Mouse (Mus musculus) embryonic facial prominence, embryonic 14.5 days (tissue): ENCODE results near the gene Lin9. TPM values are rescaled to one million over a fixed set of nuclear protein-coding genes. Genes with fewer than 3 reads are reported as not detected.

Experiments
- ATAC-seq: fragments of 200-750 bp; cut with Nextera tagmentation; 2 replicates; pipeline ENCODE4 v1.8.0; 2017; ENCODE audit warnings: low read depth, moderate number of reproducible peaks, moderate TSS enrichment
- DNase-seq: peaks from one replicate; pipeline ENCODE4 v3.0.0-alpha.2; 2015; ENCODE audit warnings: low spot score
- H3K27ac ChIP-seq: fragments of 300-500 bp; sonication (generic); replicated peaks from 2 replicates; pipeline ENCODE4 v1.5.1; 2014; ENCODE audit warnings: low read depth, mild to moderate bottlenecking, low read length, moderate library complexity
- H3K27me3 ChIP-seq: fragments of 300-500 bp; sonication (generic); replicated peaks from 2 replicates; pipeline ENCODE4 v1.6.1; 2014; ENCODE audit warnings: low read length; ENCODE audit not compliant: control insufficient read depth, insufficient read depth
- H3K36me3 ChIP-seq: fragments of 300-500 bp; sonication (generic); 2 replicates; pipeline ENCODE4 v1.6.1; 2014; ENCODE audit warnings: low read length, mixed read lengths; ENCODE audit not compliant: control insufficient read depth, insufficient read depth
- H3K4me1 ChIP-seq: fragments of 300-500 bp; sonication (generic); 2 replicates; pipeline ENCODE4 v1.6.1; 2014; ENCODE audit warnings: antibody characterized with exemption, low read length; ENCODE audit not compliant: control insufficient read depth, insufficient read depth
- H3K4me2 ChIP-seq: fragments of 300-500 bp; sonication (generic); 2 replicates; pipeline ENCODE4 v1.6.1; 2014; ENCODE audit warnings: low read depth, mild to moderate bottlenecking, low read length, moderate library complexity, mixed read lengths
- H3K4me3 ChIP-seq: fragments of 300-500 bp; sonication (generic); 2 replicates; pipeline ENCODE4 v1.5.1; 2014; ENCODE audit warnings: low read depth, mild to moderate bottlenecking, low read length
- H3K9ac ChIP-seq: fragments of 300-500 bp; sonication (generic); 2 replicates; pipeline ENCODE4 v1.6.1; 2014; ENCODE audit warnings: low read depth, mild to moderate bottlenecking, low read length, moderate library complexity, mixed read lengths
- H3K9me3 ChIP-seq: fragments of 300-500 bp; sonication (generic); 2 replicates; pipeline ENCODE4 v1.6.1; 2016; ENCODE audit warnings: low read length; ENCODE audit not compliant: control insufficient read depth
- WGBS: fragments of 180-500 bp; shearing (Covaris S2); extraction: QIAGEN DNeasy Blood & Tissue Kit; methylation state at CpG from one replicate; pipeline ENCODE4 v1.1.7; 2014; 5-methylcytosine and 5-hydroxymethylcytosine counted together
- polyA plus RNA-seq: library from polyadenylated mRNA; unstranded; fragments of >200 nt; fragmentation: Nextera tagmentation; extraction: Ambion mirVana; gene quantifications from 2 replicates; pipeline ENCODE4 v1.2.1, GENCODE M21; 2014

Gene Lin9
- polyA plus RNA-seq, 1 experiment from 2014 or later, result 13.6 TPM

DNA sequence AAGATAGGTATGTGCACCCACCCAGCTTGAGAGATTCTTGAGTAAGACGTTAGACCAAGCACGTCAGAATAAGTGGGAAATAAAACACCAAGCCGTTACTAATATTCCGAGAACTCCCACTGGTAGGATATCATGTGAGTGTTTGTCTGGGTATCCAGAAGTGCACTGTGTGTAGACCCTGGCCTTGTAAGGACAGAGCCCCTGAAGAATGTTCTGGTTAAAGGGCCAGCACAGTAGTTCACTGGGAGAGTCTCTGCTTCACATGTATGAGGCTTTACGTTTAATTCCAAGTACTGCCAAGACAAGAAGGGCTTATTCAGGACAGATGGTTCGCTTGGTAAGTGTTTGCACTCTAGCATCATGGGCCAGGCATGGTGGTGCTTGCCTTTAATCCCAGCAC lies 78.5 kb downstream of the Lin9 start:
- Histone ChIP-seq H3K9me3 (no peaks in the 10 kb centered on the region), H3K4me3 (no peak overlapping the region), H3K36me3 (no peaks in the 10 kb centered on the region), H3K27ac (no peak overlapping the region), H3K4me2 (no peak overlapping the region), H3K4me1 (no peaks in the 10 kb centered on the region), H3K27me3 (no peaks in the 10 kb centered on the region), H3K9ac (no peak overlapping the region)
- WGBS, result 80% methylated on average over 6 of the region's 6 CpGs
- ATAC-seq (no peak), DNase-seq (no peak)

GRCm38 (mm10) chr1:180719951-180720689 lies 79.2 kb downstream of the Lin9 start:
- Histone ChIP-seq H3K4me2 (no peak overlapping the region), H3K27me3 (no peaks in the 10 kb centered on the region), H3K9me3 (no peaks in the 10 kb centered on the region), H3K4me3 (no peak overlapping the region), H3K9ac (no peak overlapping the region), H3K27ac (no peak overlapping the region), H3K4me1 (0 out of 2 replicates have a peak, but pooled peaks cover 3% of the 10 kb centered on the region), H3K36me3 (no peaks in the 10 kb centered on the region)
- peak; percentile 55 for ATAC-seq
- peak; percentile 43 for DNase-seq
- 38% methylated on average over 5 of the region's 5 CpGs for WGBS

- Histone ChIP-seq H3K9me3 (no peaks in the 10 kb centered on the region), H3K27me3 (no peaks in the 10 kb centered on the region), H3K4me3 (no peak overlapping the region), H3K4me1 (peaks cover 14% of the 10 kb centered on the region; the same call in 1 of the 2 replicates), H3K27ac (no peak overlapping the region), H3K36me3 (no peaks in the 10 kb centered on the region), H3K4me2 (no peak overlapping the region), H3K9ac (no peak overlapping the region)
- 68% methylated on average over 1 of the region's 1 CpGs for WGBS
- DNase-seq, result no peak
- no peak for ATAC-seq
These were observed 81.7 kb downstream of the Lin9 start for GRCm38 (mm10) chr1:180722608-180723007.

GRCm38 (mm10) chr1:180723701-180724238 lies 82.8 kb downstream of the Lin9 start:
- Histone ChIP-seq H3K4me2 (no peak overlapping the region), H3K27me3 (no peaks in the 10 kb centered on the region), H3K9ac (no peak overlapping the region), H3K4me3 (no peak overlapping the region), H3K36me3 (no peaks in the 10 kb centered on the region), H3K9me3 (no peaks in the 10 kb centered on the region), H3K4me1 (peaks cover 19% of the 10 kb centered on the region), H3K27ac (no peak overlapping the region)
- 48% methylated on average over 1 of the region's 1 CpGs for WGBS
- DNase-seq (no peak), ATAC-seq (no peak)

DNA sequence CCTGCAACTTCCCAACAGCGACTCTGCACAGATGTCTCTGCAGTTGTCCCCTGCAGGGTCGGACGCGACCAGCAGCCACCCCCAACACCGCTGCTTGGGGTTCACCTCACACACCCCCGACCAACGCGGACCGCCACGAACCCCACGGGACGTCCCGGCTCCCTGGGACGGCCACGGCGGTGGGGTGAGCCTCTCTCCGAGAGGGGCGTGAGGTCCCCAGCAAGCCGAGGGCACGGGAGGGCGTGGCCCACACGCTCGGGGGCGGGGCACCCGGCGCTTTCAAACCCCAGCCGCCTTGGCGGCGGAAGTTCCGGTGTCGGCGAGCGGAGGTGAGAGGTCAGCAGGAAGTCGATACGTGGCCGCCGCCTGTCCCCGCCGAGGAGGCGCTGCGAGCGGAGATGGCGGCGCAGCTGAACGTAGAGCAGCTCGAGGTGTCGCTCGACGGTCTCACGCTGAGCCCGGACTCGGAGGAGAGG lies 84.8 kb downstream of the Lin9 start, which contains the start of gene Acbd3:
Gene Acbd3 (plus strand): TSS at position 340 of the 476 bp plus-strand sequence.
- Histone ChIP-seq H3K9ac (peak within 1 kb of the TSS; percentile 98), H3K27me3 (no peaks in the 10 kb centered on the region), H3K36me3 (no peaks in the 10 kb centered on the region), H3K4me3 (peak within 1 kb of the TSS; percentile 98), H3K27ac (peak within 1 kb of the TSS; percentile 90), H3K4me2 (peak within 1 kb of the TSS; percentile 81), H3K4me1 (peaks cover 19% of the 10 kb centered on the region), H3K9me3 (no peaks in the 10 kb centered on the region)
- DNase-seq (peak; percentile 95), ATAC-seq (peak; percentile 97)
- 0% methylated on average over 12 of the region's 52 CpGs for WGBS

DNA sequence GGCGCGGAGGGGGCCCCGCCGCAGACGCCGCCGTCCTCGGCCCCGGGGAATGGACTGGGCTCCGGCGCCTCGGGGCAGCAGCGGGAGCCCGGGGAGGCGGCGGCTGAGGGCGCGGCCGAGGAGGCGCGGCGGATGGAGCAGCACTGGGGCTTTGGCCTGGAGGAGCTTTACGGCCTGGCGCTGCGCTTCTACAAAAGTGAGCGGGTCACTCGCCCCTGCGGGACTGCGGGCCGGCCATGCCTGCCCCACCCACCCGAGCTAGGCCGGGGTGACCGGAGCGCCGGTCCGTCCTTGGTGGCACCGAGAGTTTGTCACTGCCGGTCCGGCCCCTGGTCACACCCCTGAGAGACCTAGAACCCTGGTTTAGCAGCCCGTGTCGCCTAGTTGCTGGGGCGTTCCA lies 85.2 kb downstream of the Lin9 start:
- ATAC-seq, result peak; percentile 77

GRCm38 (mm10) chr1:180729231-180729630 lies 88.3 kb downstream of the Lin9 start:
- no peak overlapping the region for H3K4me3 ChIP-seq
- H3K4me1 ChIP-seq, result peaks cover 19% of the 10 kb centered on the region
- 94% methylated on average over 3 of the region's 3 CpGs for WGBS

More for the DNA sequence above, 85.2 kb downstream of the Lin9 start:
- Histone ChIP-seq H3K9ac (peak overlapping the region; percentile 98), H3K27ac (peak overlapping the region; percentile 90), H3K4me2 (peak overlapping the region; percentile 81), H3K4me1 (peaks cover 19% of the 10 kb centered on the region), H3K4me3 (peak overlapping the region; percentile 98), H3K9me3 (no peaks in the 10 kb centered on the region), H3K36me3 (no peaks in the 10 kb centered on the region), H3K27me3 (no peaks in the 10 kb centered on the region)
- peak; percentile 11 for DNase-seq
- under 1% methylated on average over 32 of the region's 42 CpGs for WGBS

More at GRCm38 (mm10) chr1:180729231-180729630, 88.3 kb downstream of the Lin9 start:
- Histone ChIP-seq H3K4me2 (no peak overlapping the region), H3K9me3 (no peaks in the 10 kb centered on the region), H3K27ac (no peak overlapping the region), H3K27me3 (no peaks in the 10 kb centered on the region), H3K36me3 (peaks cover 13% of the 10 kb centered on the region), H3K9ac (no peak overlapping the region)
- no peak for DNase-seq
- no peak for ATAC-seq
